In the genomic region with DNA sequence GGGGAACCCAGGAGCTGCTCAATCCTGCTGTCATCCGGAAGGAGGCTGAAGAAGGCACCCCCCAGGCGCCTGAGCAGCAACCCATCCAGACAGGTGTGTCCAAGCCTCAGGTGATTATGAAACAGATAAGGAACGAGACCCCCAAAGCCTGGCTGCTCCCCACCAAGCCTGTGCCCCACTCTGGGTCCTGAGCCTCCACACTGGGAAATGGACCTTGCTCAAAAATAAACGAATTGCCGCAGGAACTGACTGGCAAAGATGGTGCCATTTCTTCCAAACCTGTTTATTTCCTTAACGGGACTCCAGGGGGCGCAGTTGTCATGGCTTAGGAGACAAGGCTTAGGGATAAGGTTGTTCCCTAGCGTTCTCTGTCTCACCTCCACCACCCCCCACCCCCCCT, we compare ENCODE assay signal across 8 mouse cellular contexts. TPM values are rescaled to one million over a fixed set of nuclear protein-coding genes. Genes with fewer than 3 reads are reported as not detected.
DNase-seq lines count a peak whose midpoint lies in the region; ATAC-seq lines count a peak whose summit lies in the region.

No protein-coding gene starts in this region.

- 0 out of 2 replicates have a peak overlapping the region, but pooled peaks have one; percentile 43 for H3K9ac ChIP-seq in embryonic facial prominence, embryonic 12.5 days

- WGBS in embryonic facial prominence, embryonic 12.5 days, result 2% methylated on average over 8 of the region's 8 CpGs
- WGBS in large intestine, adult 2 months, result under 1% methylated on average over 8 of the region's 8 CpGs

- ATAC-seq in embryonic facial prominence, embryonic 12.5 days (ENCODE audit: insufficient number of reproducible peaks, insufficient read depth, low FRiP score, low TSS enrichment), result no peak
- peak; percentile 45 for ATAC-seq in megakaryocyte progenitor cell, adult 5-6 weeks (replicated peaks; ENCODE audit: poor library complexity)

- peak overlapping the region; percentile 72 for H3K4me2 ChIP-seq in embryonic facial prominence, embryonic 12.5 days (replicated peaks)

- no peak overlapping the region for H3K27ac ChIP-seq in embryonic facial prominence, embryonic 12.5 days

- intact Hi-C loops in heart, postnatal 36 days (cut with DNase I), result loop anchor here (5.0 kb wide), 1 partner anchor 115 kb away; no protein-coding TSS in a partner anchor

- peaks cover 30% of the 10 kb centered on the region for H3K27me3 ChIP-seq in embryonic facial prominence, embryonic 12.5 days

- peak; percentile 52 for DNase-seq in gastrocnemius, adult 18-20 months (ENCODE audit: low spot score)
- no peak for DNase-seq in gastrocnemius, postnatal 25 days
- DNase-seq in adrenal gland, postnatal 14 days, result peak; percentile 82
- peak; percentile 56 for DNase-seq in heart, postnatal 36 days
- DNase-seq in large intestine, adult 2 months (ENCODE audit: low read depth, low spot score), result peak; percentile 81
- DNase-seq in spleen, postnatal 10 days (ENCODE audit: low spot score in 2 of 2), result peak; percentile 27 to 74

- no peaks in the 10 kb centered on the region for H3K9me3 ChIP-seq in embryonic facial prominence, embryonic 12.5 days

- peaks cover 21% of the 10 kb centered on the region for H3K4me1 ChIP-seq in embryonic facial prominence, embryonic 12.5 days

- H3K4me3 ChIP-seq in embryonic facial prominence, embryonic 12.5 days, result peak overlapping the region; percentile 40

- H3K36me3 ChIP-seq in embryonic facial prominence, embryonic 12.5 days, result no peaks in the 10 kb centered on the region

RNA-seq across cellular contexts. Expression of gene Dctn1, which starts 3.0 kb away (rescaled TPM):
- total RNA-seq in gastrocnemius, adult 18-20 months (2021), result 100 to 1,000 TPM; 124 to 133 TPM
- 100 to 1,000 TPM; 118 to 126 TPM for total RNA-seq in gastrocnemius, postnatal 25 days (2021)
- total RNA-seq in adrenal gland, postnatal 14 days (2021), result 102 and 126 TPM in 2 replicates
- polyA plus RNA-seq in embryonic facial prominence, embryonic 12.5 days (2016; fragmentation: Nextera tagmentation; extraction: Ambion mirVana), result 121 and 126 TPM in 2 replicates
- total RNA-seq in heart, postnatal 36 days (2021), result 100 to 1,000 TPM; 137 to 139 TPM
- polyA plus RNA-seq in large intestine, adult 2 months (2012; rRNA removed), result 82.1 and 103 TPM in 2 replicates
- 50.8 and 51.4 TPM in 2 replicates for total RNA-seq in megakaryocyte progenitor cell, adult 5-6 weeks (2015)
- 85.9 and 86.2 TPM in 2 replicates for total RNA-seq in megakaryocyte progenitor cell, adult 5-6 weeks (2017)

RNA-seq across cellular contexts. Expression of gene 1700003E16Rik, which starts 6.5 kb away (rescaled TPM):
- under 1 TPM in 1 of 2 experiments, not detected in 1; 0.14 TPM for total RNA-seq in gastrocnemius, adult 18-20 months (2021)
- total RNA-seq in gastrocnemius, postnatal 25 days (2021), result not detected
- total RNA-seq in adrenal gland, postnatal 14 days (2021), result 0.33 and 0.34 TPM in 2 replicates
- 2.8 and 2.9 TPM in 2 replicates for polyA plus RNA-seq in embryonic facial prominence, embryonic 12.5 days (2016; fragmentation: Nextera tagmentation; extraction: Ambion mirVana)
- under 1 TPM; 0.16 to 0.39 TPM for total RNA-seq in heart, postnatal 36 days (2021)
- polyA plus RNA-seq in large intestine, adult 2 months (2012; rRNA removed), result 0.10 and 0.25 TPM in 2 replicates
- not detected in 2 replicates for total RNA-seq in megakaryocyte progenitor cell, adult 5-6 weeks (2015)
- total RNA-seq in megakaryocyte progenitor cell, adult 5-6 weeks (2017), result not detected in 2 replicates

RNA-seq across cellular contexts. Expression of gene Wdr54, which starts 6.5 kb away (rescaled TPM):
- 1 to 10 TPM; 1.2 to 1.9 TPM for total RNA-seq in gastrocnemius, adult 18-20 months (2021)
- total RNA-seq in gastrocnemius, postnatal 25 days (2021), result 1 to 10 TPM; 1.2 to 1.4 TPM
- total RNA-seq in adrenal gland, postnatal 14 days (2021), result 1.5 and 2.9 TPM in 2 replicates
- 10.0 and 11.3 TPM in 2 replicates for polyA plus RNA-seq in embryonic facial prominence, embryonic 12.5 days (2016; fragmentation: Nextera tagmentation; extraction: Ambion mirVana)
- total RNA-seq in heart, postnatal 36 days (2021), result 1 to 10 TPM; 1.4 to 1.5 TPM
- polyA plus RNA-seq in large intestine, adult 2 months (2012; rRNA removed), result 1.4 and 1.8 TPM in 2 replicates
- 0.57 TPM in 1 of 2 replicates, not detected in the other for total RNA-seq in megakaryocyte progenitor cell, adult 5-6 weeks (2015)
- total RNA-seq in megakaryocyte progenitor cell, adult 5-6 weeks (2017), result under 0.01 and 0.14 TPM in 2 replicates

RNA-seq across cellular contexts. Expression of gene Rtkn, which starts 27.4 kb away (rescaled TPM):
- 10 to 100 TPM in 1 of 2 experiments, 1 to 10 TPM in 1; 9.3 to 11.7 TPM for total RNA-seq in gastrocnemius, adult 18-20 months (2021)
- total RNA-seq in gastrocnemius, postnatal 25 days (2021), result 10 to 100 TPM in 1 of 2 experiments, 1 to 10 TPM in 1; 7.9 to 14.4 TPM
- total RNA-seq in adrenal gland, postnatal 14 days (2021), result 9.1 and 13.6 TPM in 2 replicates
- 51.3 and 54.6 TPM in 2 replicates for polyA plus RNA-seq in embryonic facial prominence, embryonic 12.5 days (2016; fragmentation: Nextera tagmentation; extraction: Ambion mirVana)
- 1 to 10 TPM; 4.6 to 5.5 TPM for total RNA-seq in heart, postnatal 36 days (2021)
- polyA plus RNA-seq in large intestine, adult 2 months (2012; rRNA removed), result 79.9 and 101 TPM in 2 replicates
- total RNA-seq in megakaryocyte progenitor cell, adult 5-6 weeks (2015), result 1.9 and 2.4 TPM in 2 replicates
- total RNA-seq in megakaryocyte progenitor cell, adult 5-6 weeks (2017), result 2.2 and 2.4 TPM in 2 replicates

RNA-seq across cellular contexts. Expression of gene Ino80b, which starts 37.5 kb away (rescaled TPM):
- total RNA-seq in gastrocnemius, adult 18-20 months (2021), result 10 to 100 TPM; 15.6 to 15.7 TPM
- 10 to 100 TPM in 1 of 2 experiments, 1 to 10 TPM in 1; 4.8 to 14.0 TPM for total RNA-seq in gastrocnemius, postnatal 25 days (2021)
- 19.3 and 22.5 TPM in 2 replicates for total RNA-seq in adrenal gland, postnatal 14 days (2021)
- 17.9 and 21.4 TPM in 2 replicates for polyA plus RNA-seq in embryonic facial prominence, embryonic 12.5 days (2016; fragmentation: Nextera tagmentation; extraction: Ambion mirVana)
- 10 to 100 TPM; 14.5 to 16.0 TPM for total RNA-seq in heart, postnatal 36 days (2021)
- 14.6 and 15.6 TPM in 2 replicates for polyA plus RNA-seq in large intestine, adult 2 months (2012; rRNA removed)
- total RNA-seq in megakaryocyte progenitor cell, adult 5-6 weeks (2015), result 20.7 and 24.4 TPM in 2 replicates
- total RNA-seq in megakaryocyte progenitor cell, adult 5-6 weeks (2017), result 35.5 and 44.4 TPM in 2 replicates
